Mouse (Mus musculus): ENCODE measurements around the gene Fnip1.

The Fnip1 gene

GRCm38 (mm10) chr11:54464557-54465244 is 26.7 kb downstream of the Fnip1 start:
- DNase-seq, result no peak

- DNase-seq, result peak in 1 of 2 experiments; percentile 35
These were observed 34.2 kb downstream of the Fnip1 start for GRCm38 (mm10) chr11:54472231-54472630.

GRCm38 (mm10) chr11:54478414-54478813 is 40.4 kb downstream of the Fnip1 start:
- DNase-seq, result peak in 1 of 2 experiments; percentile 32

- DNase-seq, result no peak
These were observed 48.0 kb downstream of the Fnip1 start for GRCm38 (mm10) chr11:54486041-54486440.

GRCm38 (mm10) chr11:54491946-54492558 is 54.1 kb downstream of the Fnip1 start:
- no peak for DNase-seq

GRCm38 (mm10) chr11:54492559-54492958 is 54.6 kb downstream of the Fnip1 start:
- DNase-seq, result no peak

DNA sequence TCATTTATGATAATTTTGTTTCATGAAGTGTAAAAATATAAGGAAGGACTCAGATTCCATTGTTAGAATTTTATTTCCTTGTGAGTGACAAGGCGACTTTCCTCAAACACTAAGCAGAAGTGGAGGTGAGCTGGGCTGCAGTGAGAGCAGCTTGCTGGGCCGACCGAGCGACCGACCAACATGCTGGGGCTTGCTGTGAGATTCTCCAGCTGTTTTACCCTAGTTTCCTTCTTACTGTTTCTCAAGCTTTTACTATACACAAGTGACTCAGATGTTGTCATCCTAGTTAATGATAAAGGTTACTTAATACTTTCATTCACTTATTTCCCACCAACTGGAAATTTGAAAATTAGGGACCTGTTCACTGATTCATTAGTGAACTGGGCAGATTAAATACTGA is 61.8 kb downstream of the Fnip1 start:
- no peak for DNase-seq

DNA sequence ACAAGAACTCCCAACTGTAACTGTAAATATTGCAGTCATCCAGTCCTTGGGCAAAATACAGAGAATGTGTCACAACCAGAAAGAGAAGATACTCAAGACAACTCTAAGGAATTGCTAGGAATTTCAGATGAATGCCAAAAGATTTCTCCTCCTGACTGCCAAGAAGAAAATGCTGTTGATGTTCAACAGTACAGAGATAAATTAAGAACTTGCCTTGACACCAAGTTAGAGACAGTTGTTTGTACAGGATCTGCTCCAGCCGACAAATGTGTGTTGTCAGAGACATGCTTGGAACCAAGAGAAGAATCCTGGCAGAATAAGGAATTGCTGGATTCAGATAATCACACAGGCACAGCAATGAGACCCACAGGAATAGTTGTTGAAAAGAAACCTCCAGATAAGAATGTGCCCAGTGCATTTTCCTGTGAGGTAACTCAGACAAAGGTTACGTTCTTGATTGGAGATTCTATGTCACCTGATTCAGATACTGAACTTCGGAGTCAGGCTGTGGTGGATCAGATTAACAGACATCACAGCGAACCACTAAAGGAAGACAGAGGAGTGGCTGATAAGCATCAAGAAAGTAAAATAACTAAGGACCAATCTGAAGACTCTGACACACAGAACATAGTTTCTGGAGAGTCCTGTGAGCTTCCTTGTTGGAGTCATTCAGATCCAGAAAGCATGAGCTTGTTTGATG is 64.7 kb downstream of the Fnip1 start:
- DNase-seq, result peak in 1 of 2 experiments; percentile 6

- no peak for DNase-seq
These were observed 75.6 kb downstream of the Fnip1 start for GRCm38 (mm10) chr11:54513584-54513983.

- no peak for DNase-seq
These were observed 84.0 kb downstream of the Fnip1 start for GRCm38 (mm10) chr11:54521927-54522528.

- peak; percentile 98 for DNase-seq
These were observed 84.8 kb downstream of the Fnip1 start, which contains the start of gene Rapgef6 for GRCm38 (mm10) chr11:54522529-54523430. TSS of gene Rapgef6 (plus strand) at chr11:54522847.

DNA sequence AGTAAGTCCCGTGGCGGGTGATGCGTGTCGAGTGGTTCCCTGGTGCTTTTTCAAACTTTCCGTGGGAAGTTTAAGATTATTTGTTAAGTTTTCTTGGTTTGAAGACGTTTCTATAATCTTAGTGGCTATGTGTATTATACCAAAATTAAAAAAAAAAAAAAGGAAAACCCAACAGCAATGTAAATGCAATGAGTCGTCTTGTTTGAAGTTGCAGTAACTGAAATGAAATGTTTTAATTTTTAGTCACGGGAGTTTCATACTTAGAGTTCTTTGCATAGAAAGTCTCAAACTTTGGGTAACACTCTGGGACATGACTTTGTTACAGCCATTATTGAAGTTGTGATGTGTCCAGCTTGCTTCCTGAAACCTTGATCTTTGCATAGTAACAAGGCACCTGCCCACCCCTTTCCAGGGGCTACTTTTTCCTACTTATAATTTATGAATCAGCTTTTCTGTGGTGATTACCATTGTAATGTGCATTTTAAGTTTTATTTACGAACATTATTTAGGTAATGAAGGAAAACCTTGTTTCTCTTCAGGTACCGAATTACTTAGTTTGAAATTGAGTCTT is 85.5 kb downstream of the Fnip1 start:
- no peak for DNase-seq

GRCm38 (mm10) chr11:54528002-54528401 is 90.0 kb downstream of the Fnip1 start:
- no peak for DNase-seq

DNA sequence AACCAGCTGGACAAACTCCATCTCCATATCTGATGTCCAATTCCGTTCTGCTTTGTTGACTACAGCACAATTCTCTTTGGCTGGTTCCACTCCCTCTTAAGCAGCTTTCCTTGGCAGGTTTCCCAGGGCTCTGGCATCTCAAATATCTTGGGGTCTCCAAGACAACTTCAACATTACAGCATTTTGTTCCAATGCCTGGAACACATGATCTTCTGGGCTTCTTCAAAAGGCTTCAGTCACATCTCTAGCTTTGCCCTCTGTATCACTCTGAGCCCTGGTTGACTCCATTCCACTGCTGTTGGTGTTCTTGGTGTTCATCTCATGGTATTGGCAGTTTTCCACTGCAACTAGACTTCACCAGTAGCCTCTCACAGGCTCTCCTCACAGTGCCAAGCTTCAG is 92.4 kb downstream of the Fnip1 start:
- peak; percentile 65 to 73 for DNase-seq

GRCm38 (mm10) chr11:54530916-54531315 is 92.9 kb downstream of the Fnip1 start:
- DNase-seq, result no peak

DNA sequence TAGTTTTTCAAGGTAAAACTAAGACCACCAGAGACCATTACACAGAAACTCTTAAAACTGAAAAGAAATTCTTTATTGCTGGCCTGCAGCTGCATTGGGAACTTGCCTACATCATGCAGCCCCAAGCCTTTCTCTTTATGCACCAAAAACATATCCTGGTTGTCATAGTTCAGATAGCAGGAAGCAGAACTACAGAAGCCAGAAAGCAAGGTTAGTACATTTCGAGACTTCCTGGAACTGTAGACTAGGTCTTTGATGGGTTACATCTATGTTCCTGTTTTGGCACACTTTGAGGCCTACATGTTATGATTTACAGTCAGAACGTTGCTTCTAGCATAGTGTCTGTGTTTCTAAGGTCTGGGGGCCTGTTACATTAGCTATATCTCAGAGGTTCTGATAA is 95.8 kb downstream of the Fnip1 start:
- no peak for DNase-seq

DNA sequence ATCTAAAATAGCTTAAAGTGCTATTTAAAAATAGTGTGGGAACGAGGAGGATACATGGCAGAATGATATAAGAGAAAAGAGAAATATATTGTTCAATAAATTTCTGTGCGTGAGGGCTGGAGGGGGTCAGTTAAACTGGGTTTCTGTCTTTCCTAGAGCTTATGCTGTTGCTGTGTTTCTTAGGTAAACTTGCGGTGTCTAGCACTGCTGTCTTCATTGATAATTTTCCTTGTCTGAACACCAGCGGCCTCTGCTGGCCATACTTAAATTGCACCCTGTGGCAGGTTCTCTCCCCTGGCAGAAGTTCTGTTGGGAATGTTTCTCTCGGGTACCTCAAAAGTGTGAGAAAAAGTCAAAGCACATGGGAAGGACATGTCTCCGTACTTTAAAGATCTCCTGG is 96.9 kb downstream of the Fnip1 start:
- peak; percentile 64 to 88 for DNase-seq

- DNase-seq, result no peak
These were observed 101.0 kb downstream of the Fnip1 start for GRCm38 (mm10) chr11:54539031-54539430.

DNA sequence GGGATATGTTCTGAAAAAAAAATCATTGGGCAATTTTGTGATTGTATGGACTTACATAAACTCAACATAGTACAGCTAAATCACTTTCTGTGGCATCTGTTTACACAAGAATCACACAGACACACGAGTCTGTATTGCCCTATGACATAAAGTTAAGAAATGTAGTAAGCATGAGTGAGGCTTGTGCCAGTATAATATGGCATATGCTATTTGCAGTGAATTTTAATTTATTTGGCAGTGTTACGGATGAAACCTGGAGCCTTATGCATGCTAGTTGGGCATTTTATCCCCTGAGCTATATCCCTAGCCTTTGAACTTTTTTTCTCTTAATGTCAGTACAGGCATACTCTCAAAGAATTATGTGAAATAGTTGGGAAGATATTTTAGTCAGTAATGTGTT is 101.5 kb downstream of the Fnip1 start:
- DNase-seq, result no peak

GRCm38 (mm10) chr11:54540328-54540727 is 102.3 kb downstream of the Fnip1 start:
- DNase-seq, result no peak

DNA sequence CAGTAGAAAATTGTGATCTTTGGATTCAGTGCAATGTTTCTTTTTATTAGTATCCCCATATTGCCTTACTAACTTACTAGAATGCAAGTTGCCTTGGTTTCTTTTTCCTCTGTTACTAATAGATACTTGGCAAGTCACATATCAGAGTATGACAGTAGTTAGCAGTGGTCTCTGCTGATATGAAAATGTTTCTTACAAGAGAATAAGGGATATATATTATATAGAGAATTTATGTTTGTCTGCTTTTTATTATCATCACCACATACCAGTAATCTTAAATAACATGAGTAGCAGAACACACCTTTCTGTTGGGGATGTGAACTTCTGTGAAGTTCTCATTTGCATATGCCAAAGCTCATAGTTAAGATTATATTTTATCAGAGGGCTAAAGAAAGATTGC is 104.4 kb downstream of the Fnip1 start:
- DNase-seq, result no peak

- DNase-seq, result no peak
These were observed 117.0 kb downstream of the Fnip1 start for GRCm38 (mm10) chr11:54554970-54555369.
